Mouse (Mus musculus) thymus, postnatal 10 days (tissue): Measurements from ENCODE around the gene Ppp1r14c.
"Not testable (repeated sequence)": the region's sequence is repeated elsewhere in the genome, so short reads cannot be mapped to it uniquely, and the experiment has no call there.

Source experiments
- DNase-seq, 2 experiments: peaks; one replicate each; pipeline ENCODE4 v3.0.0; 2021; ENCODE audit warnings: low spot score in 2 of 2

Ppp1r14c gene

GRCm38 (mm10) chr10:3402284-3402683 lies 36.4 kb downstream of the Ppp1r14c start:
- DNase-seq: no peak

DNA sequence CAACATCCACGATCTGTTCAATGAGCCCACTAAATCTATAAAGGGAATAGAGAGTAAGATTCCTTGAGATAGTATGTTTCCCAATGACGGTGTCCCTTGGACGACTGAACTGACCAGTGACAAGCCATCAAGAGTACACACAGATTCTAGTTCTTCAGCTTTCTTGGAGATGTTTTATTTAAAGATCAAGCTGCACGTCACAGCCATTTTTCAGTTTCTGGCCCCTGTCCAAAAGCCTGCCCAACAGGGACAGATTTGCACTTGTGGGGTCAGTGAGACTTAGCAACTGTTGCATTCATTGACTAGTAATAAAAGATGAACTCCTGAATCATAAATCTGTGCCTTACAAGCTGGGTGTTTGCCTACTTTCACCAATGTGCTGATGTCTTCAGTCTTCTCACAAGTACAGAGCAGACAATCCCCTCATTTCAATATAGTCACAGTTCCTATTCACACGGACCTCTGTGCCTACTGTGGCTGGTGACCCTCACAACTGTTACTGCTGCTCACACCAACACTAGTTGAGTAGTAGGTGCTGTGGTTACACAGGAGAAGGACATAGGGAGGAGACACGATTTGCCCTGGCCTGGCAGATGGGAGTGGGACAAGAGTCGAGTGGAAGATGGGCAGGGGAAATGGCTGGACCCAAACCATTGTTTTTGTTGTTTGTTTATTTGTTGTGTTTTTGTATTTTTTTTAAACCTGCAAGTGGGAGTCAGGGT lies 37.7 kb downstream of the Ppp1r14c start:
- no peak for DNase-seq

- DNase-seq: no peak
Measured at GRCm38 (mm10) chr10:3404362-3404761, 38.5 kb downstream of the Ppp1r14c start.

DNA sequence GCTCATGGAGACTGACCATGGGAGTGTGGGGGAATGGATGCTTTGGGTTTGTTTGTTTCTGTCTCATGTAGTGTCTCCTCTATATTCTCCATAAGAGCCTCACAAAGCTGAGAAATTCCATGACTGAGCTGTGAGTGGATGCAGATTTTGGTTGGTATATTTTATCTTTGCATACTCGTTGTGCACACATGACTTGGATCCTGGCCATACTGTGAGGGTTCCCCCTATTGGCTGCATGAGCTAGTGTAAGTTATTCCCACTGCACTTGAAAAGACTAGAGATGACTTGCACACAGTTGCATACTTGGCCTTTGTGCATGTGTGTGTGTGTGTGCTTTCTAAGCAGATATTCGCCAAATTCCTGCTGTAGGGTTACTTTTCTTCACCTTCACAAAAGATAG lies 40.4 kb downstream of the Ppp1r14c start:
- no peak for DNase-seq

GRCm38 (mm10) chr10:3408036-3408661 lies 42.3 kb downstream of the Ppp1r14c start:
- no peak for DNase-seq

GRCm38 (mm10) chr10:3408699-3409098 lies 42.8 kb downstream of the Ppp1r14c start:
- DNase-seq: no peak

DNA sequence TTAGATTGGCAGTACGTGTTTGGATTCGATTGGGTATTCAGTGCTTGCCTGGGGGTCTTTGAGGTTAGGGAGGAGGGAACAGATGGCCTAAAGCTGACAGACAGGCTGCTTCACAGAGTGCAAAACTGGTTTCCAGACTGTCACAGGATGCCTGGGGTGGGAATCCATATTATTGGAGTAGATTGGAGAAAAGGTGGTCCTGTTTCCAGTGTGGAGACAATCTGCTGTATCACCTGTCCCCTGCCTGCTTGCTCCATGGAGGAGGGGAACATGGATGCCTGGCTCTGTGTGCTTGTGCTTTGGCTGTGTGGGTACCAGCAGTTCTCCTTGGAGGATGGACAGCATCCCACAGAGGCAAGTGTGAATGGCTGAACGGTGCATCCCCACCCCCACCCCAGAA lies 45.4 kb downstream of the Ppp1r14c start:
- no peak for DNase-seq

- no peak for DNase-seq
Measured at GRCm38 (mm10) chr10:3411639-3412038, 45.8 kb downstream of the Ppp1r14c start.

DNA sequence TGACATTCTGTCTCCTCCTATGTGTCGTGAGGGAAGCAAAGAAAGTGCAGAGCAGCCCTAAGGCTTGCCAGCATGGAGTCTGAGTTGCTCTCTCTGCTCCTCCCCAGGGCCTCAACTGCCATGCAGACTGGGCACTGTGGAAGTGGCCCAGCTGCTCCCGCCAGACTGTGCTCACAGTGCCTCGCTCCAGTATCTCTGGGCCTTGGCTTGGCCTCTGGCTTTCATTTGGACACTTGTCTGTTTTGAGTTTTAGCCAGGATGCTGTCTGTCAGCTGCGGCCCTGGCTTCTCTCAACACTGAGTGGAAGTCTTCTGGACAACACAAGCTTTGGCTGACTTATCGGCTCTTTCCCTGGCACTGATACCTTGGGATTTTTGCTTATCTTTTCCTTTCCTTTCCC lies 49.0 kb downstream of the Ppp1r14c start:
- no peak for DNase-seq

DNA sequence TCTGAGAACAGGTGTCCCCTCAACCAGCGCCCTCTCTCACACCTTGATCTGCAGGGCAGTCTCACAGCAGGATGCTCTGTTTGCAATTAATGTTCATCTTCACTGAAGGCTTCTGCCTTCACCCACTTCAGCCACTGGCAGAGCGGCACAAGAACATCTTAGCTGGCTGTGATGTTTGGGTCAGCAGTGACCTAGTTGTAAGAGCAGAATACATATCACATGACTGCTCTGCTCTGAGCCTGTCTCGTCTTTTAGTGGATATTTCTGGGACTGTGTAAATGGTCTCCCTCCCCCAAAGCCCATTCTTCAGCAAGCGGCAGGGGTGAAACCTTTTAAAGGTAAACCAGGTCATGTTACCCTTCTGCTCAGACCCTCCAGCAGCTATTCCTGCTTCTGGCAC lies 50.7 kb downstream of the Ppp1r14c start:
- no peak for DNase-seq

DNA sequence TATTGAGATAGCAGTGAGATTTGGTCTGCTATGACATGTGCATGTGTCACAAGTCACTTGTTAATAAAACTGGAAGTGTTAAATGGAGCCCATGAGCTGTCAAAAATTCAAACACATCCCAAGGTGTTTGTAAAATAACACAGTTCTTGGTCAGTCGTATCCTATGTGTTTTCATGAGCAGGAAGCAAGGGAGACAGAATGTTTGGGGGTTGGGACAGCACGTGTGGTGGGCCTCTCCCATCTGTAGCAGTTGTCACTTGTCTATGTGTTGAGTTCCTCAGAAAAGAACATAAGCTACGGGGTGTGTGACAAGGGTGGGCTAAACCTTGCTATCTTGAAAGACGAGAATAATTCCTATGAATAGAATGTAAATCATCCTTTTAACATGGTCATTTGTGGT lies 51.6 kb downstream of the Ppp1r14c start:
- no peak for DNase-seq

DNA sequence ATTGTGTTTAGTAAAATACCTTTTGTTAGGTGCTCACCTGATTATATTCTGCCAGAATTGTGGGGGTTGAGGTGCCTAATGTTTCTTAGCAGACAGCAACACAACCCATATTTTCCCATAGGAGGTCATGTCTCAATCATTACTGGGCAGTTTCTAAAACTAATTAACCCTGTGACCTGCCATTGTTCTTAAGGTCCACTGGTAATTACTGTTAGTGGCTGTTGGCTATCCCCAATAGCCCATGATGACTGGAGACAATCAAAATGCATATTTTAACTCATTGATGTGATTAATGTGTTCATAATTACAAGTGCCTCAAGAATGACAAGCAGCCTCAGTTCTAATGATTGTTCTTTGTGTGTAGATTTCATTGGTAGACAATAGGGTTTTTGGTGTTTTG lies 58.2 kb downstream of the Ppp1r14c start:
- DNase-seq: no peak

- no peak for DNase-seq
Measured at GRCm38 (mm10) chr10:3427689-3428399, 62.0 kb downstream of the Ppp1r14c start.

DNA sequence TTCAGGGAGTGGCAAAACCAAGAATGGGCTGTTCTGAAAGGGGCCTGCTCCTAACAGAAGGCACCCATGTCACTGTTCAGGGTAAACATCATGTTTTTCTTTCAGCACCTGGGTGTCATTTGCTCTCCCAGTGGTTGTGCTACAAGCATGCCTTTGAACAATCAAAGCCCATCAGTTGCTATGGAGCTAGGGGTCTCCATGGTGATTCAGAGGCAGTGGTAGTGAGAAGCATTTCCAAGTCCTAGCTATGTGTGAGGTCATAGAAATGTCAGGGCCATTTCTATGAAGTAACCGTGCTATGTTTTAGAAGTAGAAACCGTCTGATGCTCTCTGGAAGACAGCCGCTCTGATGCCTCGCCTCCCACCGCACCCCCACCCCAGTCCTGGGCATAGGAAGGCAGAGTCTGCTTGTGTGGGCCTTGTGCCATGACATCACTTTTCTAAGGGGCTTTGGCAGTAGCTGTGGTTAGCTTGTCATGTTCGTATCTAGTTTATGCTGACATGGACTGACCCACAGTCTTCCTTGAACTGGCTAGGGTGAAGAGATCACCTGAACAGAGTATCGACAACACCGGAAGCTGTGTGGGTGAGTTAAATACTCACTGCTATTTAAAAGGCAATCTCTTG lies 69.1 kb downstream of the Ppp1r14c start:
- no peak for DNase-seq

DNA sequence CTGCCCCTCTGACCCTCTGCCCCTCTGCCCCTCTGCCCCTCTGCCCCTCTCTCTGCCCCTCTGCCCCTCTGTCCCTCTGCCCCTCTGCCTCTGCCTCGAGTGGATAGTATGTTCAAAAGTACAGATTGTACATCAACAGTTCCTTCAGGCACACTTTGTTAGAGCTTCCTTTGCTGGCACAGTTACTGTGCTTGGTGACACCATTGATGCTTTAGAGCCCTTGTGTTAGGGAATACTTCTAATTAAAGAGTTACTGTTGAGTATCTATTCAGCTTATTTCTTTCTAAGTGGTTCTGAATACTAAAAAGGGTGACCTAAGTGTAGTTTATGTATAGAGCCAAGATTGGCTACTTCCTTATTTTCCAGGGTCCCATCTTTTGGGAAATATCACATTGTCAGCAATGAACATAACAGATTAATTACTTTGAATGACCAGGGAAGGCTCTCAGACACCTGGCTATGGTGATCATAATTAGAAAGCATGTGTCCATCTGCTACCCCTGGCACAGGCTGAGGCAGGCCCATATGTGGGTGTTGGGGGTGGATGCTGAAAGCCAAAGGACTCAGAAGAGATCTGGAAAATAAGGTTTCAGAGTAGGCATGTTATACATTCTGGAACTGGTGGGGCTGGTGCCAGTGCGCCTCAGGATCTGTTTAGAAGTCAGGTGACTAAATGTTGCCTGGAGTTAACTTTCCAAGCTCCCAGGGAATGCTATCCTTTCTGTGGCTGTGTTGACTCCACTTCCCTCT lies 75.0 kb downstream of the Ppp1r14c start:
- DNase-seq: no peak

- DNase-seq: not testable (repeated sequence)
Measured at GRCm38 (mm10) chr10:3446748-3447147, 80.9 kb downstream of the Ppp1r14c start.

GRCm38 (mm10) chr10:3448699-3449098 lies 82.8 kb downstream of the Ppp1r14c start:
- no peak for DNase-seq

DNA sequence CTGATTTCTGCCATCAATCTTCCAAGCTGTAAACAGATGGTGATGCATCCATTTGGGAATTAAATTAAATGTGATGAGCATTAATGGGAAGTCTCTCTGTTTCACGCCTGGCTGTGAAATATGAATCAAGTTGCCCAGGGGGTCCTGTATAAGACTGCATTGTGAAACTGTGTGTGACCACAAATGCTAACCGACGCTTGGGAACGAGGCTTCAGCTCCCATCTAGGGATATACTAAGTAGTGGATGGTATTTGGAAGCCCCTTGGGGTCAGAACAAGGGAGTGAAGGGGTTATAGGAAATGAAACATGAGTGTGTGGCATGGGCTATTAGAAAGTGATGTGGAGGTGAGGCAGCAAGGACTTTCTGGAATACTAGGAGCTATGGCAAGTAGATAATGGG lies 86.1 kb downstream of the Ppp1r14c start:
- no peak for DNase-seq

DNA sequence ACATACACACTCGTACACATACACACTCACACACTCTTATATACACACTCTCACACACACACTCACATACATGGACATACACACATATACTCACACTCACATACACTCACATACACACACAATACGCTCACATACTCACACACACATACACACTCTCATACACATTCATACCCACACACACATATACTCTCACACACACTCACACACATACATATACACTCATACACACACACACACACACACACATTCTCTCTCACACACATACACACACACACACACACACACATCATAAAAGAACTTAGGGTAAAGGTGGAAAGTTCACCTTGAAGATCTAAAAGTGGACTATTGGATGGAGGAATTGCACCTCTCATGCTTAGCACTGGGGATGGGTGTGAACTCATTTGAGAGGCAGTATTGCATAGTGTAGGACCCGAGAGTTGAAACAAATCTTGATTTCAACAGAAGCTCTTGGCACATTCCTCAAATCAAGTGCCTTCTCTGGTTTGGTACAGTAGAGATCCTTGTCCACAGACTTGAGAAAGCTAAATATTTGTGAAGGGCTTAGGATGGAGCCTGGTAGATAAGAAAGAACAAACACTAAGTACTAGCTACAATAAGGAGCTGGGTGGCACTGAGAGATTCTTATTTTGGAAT lies 87.1 kb downstream of the Ppp1r14c start:
- DNase-seq: no peak

DNA sequence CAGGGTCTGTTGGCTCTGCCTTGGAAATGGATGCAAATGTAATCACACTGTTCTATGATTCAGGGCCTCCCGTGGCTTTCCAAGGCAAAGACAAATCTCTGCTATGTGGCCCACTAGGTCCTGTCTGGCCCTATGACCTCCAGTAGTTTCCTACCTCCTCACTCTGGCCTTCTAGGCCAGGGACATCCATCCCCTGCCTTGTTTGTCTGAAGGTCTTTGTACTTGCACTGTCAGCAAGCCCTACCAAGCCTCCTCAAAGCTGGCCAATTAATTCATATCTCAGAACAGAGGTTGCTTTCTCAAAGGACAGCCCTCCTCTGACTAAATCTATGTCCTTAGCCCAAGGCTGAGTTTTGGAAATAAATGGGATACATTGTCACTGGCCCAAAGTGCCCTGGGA lies 92.8 kb downstream of the Ppp1r14c start:
- DNase-seq: no peak

DNA sequence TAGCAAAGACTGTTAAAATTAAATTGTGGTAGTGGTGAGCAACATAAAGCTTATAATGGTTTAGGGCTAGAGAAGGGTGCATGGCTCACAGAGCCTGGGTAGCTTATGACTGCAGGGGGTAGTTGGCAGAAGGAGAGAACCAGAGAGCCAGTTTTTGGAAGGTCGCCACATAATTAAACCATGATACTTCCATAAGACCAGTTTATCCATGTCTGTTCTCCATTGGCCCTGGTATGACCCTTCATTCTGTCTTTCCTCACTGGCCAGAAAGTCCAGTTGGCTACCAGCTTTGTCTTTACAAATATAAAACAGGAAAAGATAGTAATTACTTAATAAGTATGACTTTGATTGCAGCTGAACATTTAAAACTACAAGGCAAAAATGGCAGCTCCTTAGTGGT lies 95.0 kb downstream of the Ppp1r14c start:
- DNase-seq: no peak
